9 mouse cellular contexts compared by ENCODE assay signal in genomic region chr10:95681058-95681440, GRCm38 (mm10). TPM values are rescaled to one million over a fixed set of nuclear protein-coding genes. Genes with fewer than 3 reads are reported as not detected.
A peak's percentile ranks its signal among the peaks of the same experiment; 100 is the strongest.
DNase-seq lines count a peak whose midpoint lies in the region; ATAC-seq and TF ChIP-seq lines count a peak whose summit lies in the region.
"Had no signal": no experiment of that assay in that cellular context is flagged by ENCODE, and none has a peak within 500 bp of the region (broad histone marks: within the 10 kb centered on the region; RNA-seq: fewer than 3 reads in every experiment).

No protein-coding gene starts in this region.

- peak overlapping the region; percentile 47 for H3K4me2 ChIP-seq in heart, embryonic 12.5 days
- peak overlapping the region; percentile 23 for H3K4me2 ChIP-seq in embryonic facial prominence, embryonic 14.5 days (ENCODE audit: low read depth, low read length)
- H3K4me2 ChIP-seq in intestine, postnatal 0 days (replicated peaks; ENCODE audit: low read depth), result peak overlapping the region; percentile 48

- no peak for DNase-seq in heart, postnatal 36 days
- no peak for DNase-seq in embryonic facial prominence, embryonic 14.5 days (ENCODE audit: low spot score)
- DNase-seq in lung, postnatal 36 days, result peak; percentile 34
- DNase-seq in gastrocnemius, postnatal 10 days, result no peak
- no peak for DNase-seq in adrenal gland, postnatal 25 days
- no peak for DNase-seq in embryo, embryonic 10 days (ENCODE audit: low spot score)

- ATAC-seq in heart, embryonic 12.5 days (ENCODE audit: insufficient number of reproducible peaks, low FRiP score), result peak; percentile 44; the same call in 1 of the 2 replicates
- peak; percentile 48; the same call in 1 of the 2 replicates for ATAC-seq in embryonic facial prominence, embryonic 14.5 days (ENCODE audit: low read depth)
- peak; percentile 87 for ATAC-seq in intestine, postnatal 0 days

- no peaks in the 10 kb centered on the region for H3K9me3 ChIP-seq in heart, embryonic 12.5 days (replicated peaks)
- H3K9me3 ChIP-seq in embryonic facial prominence, embryonic 14.5 days (ENCODE audit: control insufficient read depth, low read length), result no peaks in the 10 kb centered on the region
- no peaks in the 10 kb centered on the region for H3K9me3 ChIP-seq in intestine, postnatal 0 days (ENCODE audit: control insufficient read depth)

- H3K4me3 ChIP-seq in heart, embryonic 12.5 days, result peak overlapping the region; percentile 13
- H3K4me3 ChIP-seq in embryonic facial prominence, embryonic 14.5 days (ENCODE audit: low read depth, low read length), result peak overlapping the region; percentile 21
- H3K4me3 ChIP-seq in intestine, postnatal 0 days (ENCODE audit: low read depth, low read length), result no peak overlapping the region

- no peak overlapping the region for H3K27ac ChIP-seq in heart, embryonic 12.5 days (ENCODE audit: poor library complexity, severe bottlenecking)
- H3K27ac ChIP-seq in embryonic facial prominence, embryonic 14.5 days (replicated peaks; ENCODE audit: low read depth, low read length), result no peak overlapping the region
- H3K27ac ChIP-seq in intestine, postnatal 0 days (ENCODE audit: low read depth, low read length), result peak overlapping the region; percentile 82
- H3K27ac ChIP-seq: macrophage had no signal

- H3K9ac ChIP-seq in heart, embryonic 12.5 days, result no peak overlapping the region
- 0 out of 2 replicates have a peak overlapping the region, but pooled peaks have one; percentile 8 for H3K9ac ChIP-seq in embryonic facial prominence, embryonic 14.5 days (ENCODE audit: low read depth, low read length)
- H3K9ac ChIP-seq in intestine, postnatal 0 days (ENCODE audit: low read depth, low read length), result no peak overlapping the region

- H3K36me3 ChIP-seq in heart, embryonic 12.5 days, result no peaks in the 10 kb centered on the region
- H3K36me3 ChIP-seq in embryonic facial prominence, embryonic 14.5 days (ENCODE audit: control insufficient read depth, insufficient read depth, low read length), result no peaks in the 10 kb centered on the region
- H3K36me3 ChIP-seq in intestine, postnatal 0 days (ENCODE audit: control insufficient read depth, insufficient read depth), result no peaks in the 10 kb centered on the region

- TF ChIP-seq CTCF in intestine, postnatal 0 days (IDR thresholded peaks at IDR 0.05; ENCODE audit: low read depth), result no peak

- WGBS in heart, embryonic 12.5 days, result 50% methylated on average over 7 of the region's 7 CpGs
- WGBS in embryonic facial prominence, embryonic 14.5 days, result 55% methylated on average over 7 of the region's 7 CpGs
- 46% methylated on average over 7 of the region's 7 CpGs for WGBS in intestine, postnatal 0 days

- H3K27me3 ChIP-seq in heart, embryonic 12.5 days (replicated peaks), result no peaks in the 10 kb centered on the region
- H3K27me3 ChIP-seq in embryonic facial prominence, embryonic 14.5 days (replicated peaks; ENCODE audit: control insufficient read depth, insufficient read depth, low read length), result no peaks in the 10 kb centered on the region
- no peaks in the 10 kb centered on the region for H3K27me3 ChIP-seq in intestine, postnatal 0 days (replicated peaks; ENCODE audit: control insufficient read depth, insufficient read depth, low read length)

- intact Hi-C loops in heart, postnatal 36 days (cut with DNase I), result loop anchor here (5.0 kb wide), 1 partner anchor 176 kb away; no protein-coding TSS in a partner anchor

- H3K4me1 ChIP-seq in heart, embryonic 12.5 days (replicated peaks), result peaks cover 35% of the 10 kb centered on the region
- peaks cover 10% of the 10 kb centered on the region for H3K4me1 ChIP-seq in embryonic facial prominence, embryonic 14.5 days (ENCODE audit: control insufficient read depth, insufficient read depth, low read length)
- no peaks in the 10 kb centered on the region; the same call in 1 of the 2 replicates for H3K4me1 ChIP-seq in intestine, postnatal 0 days (replicated peaks; ENCODE audit: control insufficient read depth, insufficient read depth, low read length)

RNA-seq across cellular contexts. Expression of gene Anapc15-ps, which starts 7.8 kb away (rescaled TPM):
- polyA plus RNA-seq in heart, embryonic 12.5 days (2016; fragmentation: Nextera tagmentation; extraction: Ambion mirVana), result not detected in 2 replicates
- not detected for total RNA-seq in heart, postnatal 36 days (2021)
- not detected in 2 replicates for polyA plus RNA-seq in embryonic facial prominence, embryonic 14.5 days (2014; fragmentation: Nextera tagmentation; extraction: Ambion mirVana)
- not detected in 2 replicates for polyA plus RNA-seq in intestine, postnatal 0 days (2015; fragmentation: Nextera tagmentation; extraction: Ambion mirVana)
- total RNA-seq in gastrocnemius, postnatal 10 days (2021), result not detected
- not detected in 2 replicates for total RNA-seq in adrenal gland, postnatal 25 days (2021)
